Mouse (Mus musculus): ENCODE results near the gene Ubac2.

- no peak for TF ChIP-seq ETS1 (conservative IDR thresholded peaks at IDR 0.05; ENCODE audit: low read depth, low read length)
- no peak for TF ChIP-seq ZNF384 (IDR thresholded peaks at IDR 0.05; ENCODE audit: low read depth, low read length)
- TF ChIP-seq JUND (conservative IDR thresholded peaks at IDR 0.05; ENCODE audit: low read depth, low read length), result no peak; the same call in 1 of the 2 replicates
- TF ChIP-seq POLR2A (IDR thresholded peaks at IDR 0.05; ENCODE audit: low read depth, low read length), result no peak
- TF ChIP-seq CTCF (conservative IDR thresholded peaks at IDR 0.05 in 1 of 2, IDR thresholded peaks at IDR 0.05 in 1 of 2; ENCODE audit: low read depth in 2 of 2, low read length in 2 of 2), result peak; percentile 92 to 99
These were observed 182.2 kb downstream of the Ubac2 start for GRCm38 (mm10) chr14:122060642-122061041.

All from CH12.LX (cell line).